Comparison of ENCODE assay signal across 8 mouse cellular contexts in the genomic region with DNA sequence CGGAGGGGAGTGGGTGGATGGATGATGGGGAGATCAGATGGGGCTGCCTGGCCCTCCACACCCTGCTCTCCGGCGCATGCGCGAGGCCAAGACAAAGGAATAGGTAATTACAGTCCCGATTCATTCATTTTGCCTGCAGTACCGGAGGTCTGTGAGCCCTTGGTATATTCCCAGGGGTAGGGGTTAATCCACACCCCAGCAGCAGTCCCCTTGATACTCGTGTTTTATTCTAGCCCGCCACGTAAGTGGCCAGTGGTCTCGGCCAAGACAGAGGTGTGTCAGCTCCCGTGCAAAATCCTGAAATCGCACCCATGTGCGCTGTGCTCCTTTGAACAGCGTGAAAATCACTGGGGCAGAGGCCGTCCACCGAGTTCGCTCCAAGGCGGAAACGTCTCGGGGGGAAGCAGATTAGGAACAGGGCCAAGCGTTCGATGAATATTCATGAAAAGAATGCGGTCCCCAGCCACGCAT. TPM values are rescaled to one million over a fixed set of nuclear protein-coding genes. Genes with fewer than 3 reads are reported as not detected.
DNase-seq lines count a peak whose midpoint lies in the region; ATAC-seq and TF ChIP-seq lines count a peak whose summit lies in the region.

No protein-coding gene starts in this region.

- ATAC-seq in embryonic facial prominence, embryonic 13.5 days (ENCODE audit: insufficient number of reproducible peaks, insufficient read depth, low FRiP score, low TSS enrichment, low read depth) = 0 out of 2 replicates have a peak, but pooled peaks have one; percentile 26
- no peak for ATAC-seq in erythroid progenitor cell, adult 5-6 weeks (replicated peaks; ENCODE audit: low FRiP score, poor library complexity, severe bottlenecking)

- peak overlapping the region; percentile 76 for H3K9ac ChIP-seq in ES-Bruce4 (ENCODE audit: low read depth, poor library complexity, severe bottlenecking)
- H3K9ac ChIP-seq in embryonic facial prominence, embryonic 13.5 days = peak overlapping the region; percentile 97

- intact Hi-C loops in heart, postnatal 14 days (cut with DNase I) = loop anchor here (5.0 to 10.0 kb wide), 3 partner anchors 267 to 690 kb away; no protein-coding TSS in a partner anchor

- no peak for TF ChIP-seq POLR2A in ES-Bruce4 (IDR thresholded peaks at IDR 0.05; ENCODE audit: insufficient read depth, low read length)

- peaks cover 2% of the 10 kb centered on the region for H3K4me1 ChIP-seq in ES-Bruce4 (ENCODE audit: control insufficient read depth, insufficient read depth, low read length)
- peaks cover 39% of the 10 kb centered on the region for H3K4me1 ChIP-seq in embryonic facial prominence, embryonic 13.5 days

- no peaks in the 10 kb centered on the region for H3K27me3 ChIP-seq in ES-Bruce4 (ENCODE audit: control insufficient read depth, insufficient read depth, low read length, poor library complexity, severe bottlenecking)
- H3K27me3 ChIP-seq in embryonic facial prominence, embryonic 13.5 days = no peaks in the 10 kb centered on the region

- peak; percentile 32 for DNase-seq in adrenal gland, postnatal 14 days
- DNase-seq in heart, postnatal 14 days = peak; percentile 22 to 23
- peak; percentile 75 to 79 for DNase-seq in layer of hippocampus, postnatal 10 days (ENCODE audit: low spot score in 2 of 2)
- peak; percentile 34 for DNase-seq in lung, postnatal 10 days
- peak; percentile 73 for DNase-seq in right cerebral cortex, postnatal 25 days

- no peaks in the 10 kb centered on the region for H3K9me3 ChIP-seq in ES-Bruce4 (replicated peaks; ENCODE audit: control insufficient read depth, insufficient read depth, low read length, poor library complexity, severe bottlenecking)
- no peaks in the 10 kb centered on the region for H3K9me3 ChIP-seq in embryonic facial prominence, embryonic 13.5 days

- no peak overlapping the region for H3K27ac ChIP-seq in ES-Bruce4 (ENCODE audit: insufficient read depth, low read length)
- H3K27ac ChIP-seq in embryonic facial prominence, embryonic 13.5 days = peak overlapping the region; percentile 97

- H3K4me2 ChIP-seq in embryonic facial prominence, embryonic 13.5 days = peak overlapping the region; percentile 86

- no peak for TF ChIP-seq EP300 in ES-Bruce4 (IDR thresholded peaks at IDR 0.05; ENCODE audit: insufficient read depth, low read depth, low read length)

- peak overlapping the region; percentile 86 for H3K4me3 ChIP-seq in ES-Bruce4 (ENCODE audit: low read depth, low read length)
- H3K4me3 ChIP-seq in embryonic facial prominence, embryonic 13.5 days = peak overlapping the region; percentile 98

- TF ChIP-seq CTCF in ES-Bruce4 (IDR thresholded peaks at IDR 0.05; ENCODE audit: low read depth, low read length) = no peak

- under 1% methylated on average over 25 of the region's 25 CpGs for WGBS in embryonic facial prominence, embryonic 13.5 days

- no peaks in the 10 kb centered on the region; the same call in 1 of the 2 replicates for H3K36me3 ChIP-seq in ES-Bruce4 (ENCODE audit: control insufficient read depth, insufficient read depth, low read length, poor library complexity, severe bottlenecking)
- H3K36me3 ChIP-seq in embryonic facial prominence, embryonic 13.5 days = no peaks in the 10 kb centered on the region

RNA-seq across cellular contexts. Expression of a gene that starts 1.4 kb away (rescaled TPM):
- polyA plus RNA-seq in ES-Bruce4 (2011; ENCODE audit: insufficient read depth, insufficient read length, low read depth, missing spikeins) = 109 and 110 TPM in 2 replicates
- total RNA-seq in adrenal gland, postnatal 14 days (2021) = 10.4 and 16.7 TPM in 2 replicates
- 56.1 and 66.2 TPM in 2 replicates for polyA plus RNA-seq in embryonic facial prominence, embryonic 13.5 days (2015; fragmentation: Nextera tagmentation; extraction: Ambion mirVana)
- total RNA-seq in heart, postnatal 14 days (2021) = 1 to 10 TPM; 3.0 to 4.2 TPM
- total RNA-seq in layer of hippocampus, postnatal 10 days (2021) = 1,000 to 10,000 TPM; 1,220 to 1,337 TPM
- total RNA-seq in erythroid progenitor cell, adult 5-6 weeks (2015; ENCODE audit: low replicate concordance) = 2.2 TPM in 1 of 2 replicates, not detected in the other
- 2.1 TPM in 1 of 2 replicates, not detected in the other for total RNA-seq in erythroid progenitor cell, adult 5-6 weeks (2017; ENCODE audit: low replicate concordance)

Comparison
In these comparisons a context has a peak if more than half of its experiments do, and no peak if none do; other contexts are left out.
1. DNase-seq: peak in every context shown above with its lines; median percentile 77 in layer of hippocampus, postnatal 10 days; 73 in right cerebral cortex, postnatal 25 days; 34 in lung, postnatal 10 days; 32 in adrenal gland, postnatal 14 days; 22 in heart, postnatal 14 days.
2. RNA of a gene that starts 1.4 kb away (total RNA-seq): 1,220 to 1,337 TPM in layer of hippocampus, postnatal 10 days; 10.4 to 16.7 TPM in adrenal gland, postnatal 14 days, 3.0 to 4.2 TPM in heart, postnatal 14 days and 2.1 to 2.2 TPM in erythroid progenitor cell, adult 5-6 weeks; every median in the first group is over 10 times any median in the second.